Mouse (Mus musculus) gastrocnemius, adult 2 months (tissue): Measurements from ENCODE around the gene Fam117a. TPM values are rescaled to one million over a fixed set of nuclear protein-coding genes. Genes with fewer than 3 reads are reported as not detected.
A peak's percentile ranks its signal among the peaks of the same experiment; 100 is the strongest.

ENCODE experiments used
- DNase-seq: peaks from one replicate; pipeline ENCODE4 v3.0.0; 2022
- H3K27ac ChIP-seq: fragments of 200-600 bp; 2 replicates; pipeline ENCODE4 v1.8.1; 2022; ENCODE audit warnings: mild to moderate bottlenecking
- H3K4me3 ChIP-seq: fragments of 200-600 bp; 2 replicates; pipeline ENCODE4 v1.8.1; 2022; ENCODE audit warnings: mild to moderate bottlenecking, moderate library complexity
- CTCF ChIP-seq: fragments of 200-600 bp; IDR thresholded peaks from 2 replicates; pipeline ENCODE4 v1.8.1; 2022; ENCODE audit warnings: antibody characterized with exemption, mild to moderate bottlenecking, moderate library complexity
- intact Hi-C: fragments of 180-260 bp; cut with DNase I; formaldehyde crosslinking; loops from one replicate; pipeline ENCODE4 v1.15.1; 2025
- total RNA-seq, 2 experiments: library from RNA; stranded (reverse); gene quantifications; 2 replicates each; pipeline ENCODE4 v1.2.3; 2021

Gene Fam117a
- total RNA-seq, 2 experiments from 2014 or later: 1.5 to 2.1 TPM

DNA sequence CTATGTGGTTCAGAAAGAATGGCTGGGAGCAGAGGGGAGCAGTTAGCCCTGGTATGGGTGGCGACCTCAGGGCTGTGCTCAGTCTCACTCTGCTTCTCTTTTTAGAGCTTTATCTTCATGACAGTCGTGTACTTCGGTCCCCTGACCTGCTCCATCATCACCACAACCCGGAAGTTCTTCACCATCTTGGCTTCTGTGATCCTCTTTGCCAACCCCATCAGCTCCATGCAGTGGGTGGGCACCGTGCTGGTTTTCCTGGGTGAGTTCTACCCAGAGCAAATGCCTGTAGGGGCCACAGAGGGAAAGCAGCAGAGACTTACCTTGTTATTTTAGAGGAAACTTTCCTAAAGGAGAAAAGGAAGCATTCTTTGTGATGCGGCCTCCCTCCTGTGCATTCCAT is 53.6 kb downstream of the Fam117a start:
- H3K27ac ChIP-seq: no peak overlapping the region
- DNase-seq: no peak
- intact Hi-C loops: no loop called here
- no peak for TF ChIP-seq CTCF
- no peak overlapping the region for H3K4me3 ChIP-seq

DNA sequence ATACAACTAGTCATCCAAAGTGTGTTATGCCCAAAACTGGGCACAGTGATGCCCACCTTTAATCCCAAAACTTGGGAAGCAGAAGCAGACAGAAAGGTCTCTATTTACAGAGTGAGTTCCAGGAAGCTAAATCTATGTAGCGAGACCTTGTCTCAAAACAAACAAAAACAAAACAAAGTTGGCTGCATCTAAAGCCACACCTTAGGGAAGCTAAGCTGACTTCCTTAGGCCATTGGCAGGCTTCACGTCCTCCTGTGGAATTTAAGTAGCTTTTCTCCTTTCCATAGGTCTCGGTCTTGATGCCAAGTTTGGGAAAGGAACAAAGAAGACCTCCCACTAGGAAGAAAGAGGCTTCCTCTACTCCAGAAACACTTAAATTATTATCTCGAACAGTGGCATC is 54.4 kb downstream of the Fam117a start:
- no peak for TF ChIP-seq CTCF
- intact Hi-C loops: no loop called here
- DNase-seq: no peak
- Histone ChIP-seq H3K4me3 (peak overlapping the region; percentile 28; the same call in 1 of the 2 replicates), H3K27ac (peak overlapping the region; percentile 89)

GRCm38 (mm10) chr11:95391743-95392142 is 54.9 kb downstream of the Fam117a start:
- intact Hi-C loops: no loop called here
- peak; percentile 80 for DNase-seq
- TF ChIP-seq CTCF: no peak
- H3K27ac ChIP-seq: peak overlapping the region; percentile 89
- peak overlapping the region; percentile 54 for H3K4me3 ChIP-seq

DNA sequence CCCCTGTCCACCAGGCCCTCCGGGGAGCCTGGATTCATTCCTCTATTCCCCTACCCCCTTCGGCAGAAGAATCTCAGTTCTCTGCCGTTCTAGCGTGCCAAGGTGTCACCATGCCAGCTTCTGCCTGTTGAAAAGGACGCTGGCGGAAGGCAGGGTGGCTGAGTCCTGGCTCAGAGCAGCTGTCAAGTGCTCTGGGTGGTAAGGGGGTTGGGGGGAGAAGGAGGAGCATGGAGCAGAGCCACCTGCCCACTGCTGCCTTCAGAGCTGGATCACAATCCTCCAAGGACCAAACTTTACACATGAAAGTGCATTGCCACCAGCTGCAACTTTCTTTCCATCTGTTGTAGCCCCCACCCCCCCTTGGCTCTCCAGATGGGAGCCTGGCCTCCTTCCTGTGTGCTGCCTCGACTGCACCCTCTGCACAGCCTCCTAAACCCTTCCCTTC is 55.4 kb downstream of the Fam117a start:
- Histone ChIP-seq H3K27ac (peak overlapping the region; percentile 89), H3K4me3 (peak overlapping the region; percentile 54)
- TF ChIP-seq CTCF: no peak
- intact Hi-C loops: no loop called here
- peak; percentile 86 for DNase-seq

GRCm38 (mm10) chr11:95392708-95393499 is 56.1 kb downstream of the Fam117a start:
- intact Hi-C loops: no loop called here
- Histone ChIP-seq H3K27ac (peak overlapping the region; percentile 89), H3K4me3 (no peak overlapping the region)
- no peak for DNase-seq
- TF ChIP-seq CTCF: no peak

DNA sequence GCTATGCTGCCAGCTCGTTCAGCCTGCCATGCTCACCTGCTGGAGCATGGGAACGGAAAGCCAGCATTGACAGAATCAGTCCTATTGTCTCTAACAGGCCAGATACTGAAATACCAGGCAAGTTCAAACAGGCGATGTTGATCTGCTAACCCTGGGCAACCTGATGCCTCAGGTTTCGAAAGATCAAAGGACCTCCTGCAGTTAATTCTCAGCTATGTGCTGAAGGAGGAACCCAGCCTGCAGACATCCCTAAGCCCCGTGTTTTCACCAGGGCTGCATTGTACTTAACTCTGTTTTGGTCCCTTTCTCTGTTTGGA is 56.6 kb downstream of the Fam117a start:
- no peak for TF ChIP-seq CTCF
- intact Hi-C loops: no loop called here
- no peak for DNase-seq

GRCm38 (mm10) chr11:95394112-95394511 is 57.3 kb downstream of the Fam117a start:
- intact Hi-C loops: no loop called here
- peak; percentile 41 for DNase-seq
- no peak overlapping the region for H3K4me3 ChIP-seq
- H3K27ac ChIP-seq: peak overlapping the region; percentile 89
- TF ChIP-seq CTCF: no peak

More for the DNA sequence above, 56.6 kb downstream of the Fam117a start:
- Histone ChIP-seq H3K4me3 (no peak overlapping the region), H3K27ac (peak overlapping the region; percentile 89)

GRCm38 (mm10) chr11:95396548-95396947 is 59.7 kb downstream of the Fam117a start:
- peak overlapping the region; percentile 74 for H3K27ac ChIP-seq
- peak; percentile 42 for DNase-seq
- intact Hi-C loops: loop anchor here (5.0 kb wide), 1 partner anchor 81 kb away; no protein-coding TSS in a partner anchor
- H3K4me3 ChIP-seq: no peak overlapping the region
- TF ChIP-seq CTCF: no peak

- intact Hi-C loops: loop anchor here (2.0 to 5.0 kb wide), 2 partner anchors 35 to 79 kb away; no protein-coding TSS in a partner anchor
- peak overlapping the region; percentile 81 for H3K27ac ChIP-seq
- DNase-seq: peak; percentile 83
- peak; percentile 98 for TF ChIP-seq CTCF
- peak overlapping the region; percentile 28 for H3K4me3 ChIP-seq
These were observed 61.3 kb downstream of the Fam117a start for GRCm38 (mm10) chr11:95397843-95398835.

DNA sequence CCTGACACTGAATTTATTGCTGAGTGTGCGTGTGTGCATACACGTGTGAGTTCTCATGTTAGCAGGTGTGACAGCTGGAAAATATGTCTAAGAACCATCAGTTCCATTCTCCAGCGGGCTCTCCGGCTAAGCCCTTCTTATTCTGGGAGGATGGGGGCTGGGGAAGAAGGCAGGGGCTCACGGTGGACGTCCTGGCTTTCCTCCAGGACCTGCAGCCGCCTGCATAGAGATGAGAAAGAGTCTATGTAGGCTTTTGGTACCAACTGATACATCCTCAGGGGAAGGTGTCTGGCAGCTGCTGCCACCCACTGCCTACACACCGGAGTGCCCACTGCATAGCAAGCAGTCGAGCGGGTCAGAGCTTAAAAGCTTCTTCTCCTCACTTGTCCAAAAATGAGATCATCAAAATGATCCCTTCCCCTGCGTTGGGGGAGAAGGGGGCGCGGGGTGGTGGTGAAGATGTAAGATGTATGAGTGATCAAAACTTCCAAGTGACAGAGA is 62.8 kb downstream of the Fam117a start:
- no peak for DNase-seq
- TF ChIP-seq CTCF: no peak
- peak overlapping the region; percentile 81 for H3K27ac ChIP-seq
- intact Hi-C loops: loop anchor here (2.0 to 5.0 kb wide), 2 partner anchors 33 to 78 kb away; no protein-coding TSS in a partner anchor
- H3K4me3 ChIP-seq: no peak overlapping the region

- TF ChIP-seq CTCF: no peak
- DNase-seq: no peak
- Histone ChIP-seq H3K4me3 (no peak overlapping the region), H3K27ac (peak overlapping the region; percentile 93)
- intact Hi-C loops: no loop called here
These were observed 64.8 kb downstream of the Fam117a start for GRCm38 (mm10) chr11:95401568-95401967.

- peak; percentile 70 for DNase-seq
- Histone ChIP-seq H3K4me3 (peak overlapping the region; percentile 44), H3K27ac (peak overlapping the region; percentile 93)
- intact Hi-C loops: no loop called here
- no peak for TF ChIP-seq CTCF
These were observed 65.4 kb downstream of the Fam117a start for GRCm38 (mm10) chr11:95402196-95402595.
